Comparison of ENCODE assay signal across 15 mouse cellular contexts in genomic region chr5:115775350-115775749, GRCm38 (mm10). TPM values are rescaled to one million over a fixed set of nuclear protein-coding genes. Genes with fewer than 3 reads are reported as not detected.
DNase-seq lines count a peak whose midpoint lies in the region; ATAC-seq and TF ChIP-seq lines count a peak whose summit lies in the region.
"Had no signal": no experiment of that assay in that cellular context is flagged by ENCODE, and none has a peak within 500 bp of the region (broad histone marks: within the 10 kb centered on the region; RNA-seq: fewer than 3 reads in every experiment).

No protein-coding gene starts in this region.

- no peak for ATAC-seq in hindbrain, embryonic 15.5 days (ENCODE audit: low FRiP score, low read depth)
- no peak for ATAC-seq in hindbrain, embryonic 16.5 days
- ATAC-seq in liver, embryonic 13.5 days (ENCODE audit: low read depth) = peak; percentile 65
- peak; percentile 41; the same call in 1 of the 2 replicates for ATAC-seq in midbrain, postnatal 0 days (ENCODE audit: low FRiP score)
- ATAC-seq: inflammation-experienced regulatory T-cells, adult 6 months had no signal

- H3K9me3 ChIP-seq in hindbrain, embryonic 15.5 days = no peaks in the 10 kb centered on the region
- H3K9me3 ChIP-seq in hindbrain, embryonic 16.5 days (ENCODE audit: control insufficient read depth, low read length) = peaks cover 3% of the 10 kb centered on the region; the same call in 1 of the 2 replicates
- peaks cover 2% of the 10 kb centered on the region for H3K9me3 ChIP-seq in liver, embryonic 13.5 days (replicated peaks)
- no peaks in the 10 kb centered on the region for H3K9me3 ChIP-seq in midbrain, postnatal 0 days (ENCODE audit: low read length)

- no peaks in the 10 kb centered on the region for H3K4me1 ChIP-seq in hindbrain, embryonic 15.5 days (replicated peaks)
- H3K4me1 ChIP-seq in hindbrain, embryonic 16.5 days (ENCODE audit: control insufficient read depth, insufficient read depth, low read depth, low read length) = no peaks in the 10 kb centered on the region; the same call in 1 of the 2 replicates
- no peaks in the 10 kb centered on the region for H3K4me1 ChIP-seq in liver, embryonic 13.5 days (replicated peaks)
- H3K4me1 ChIP-seq in midbrain, postnatal 0 days (ENCODE audit: insufficient read depth, low read length) = no peaks in the 10 kb centered on the region
- H3K4me1 ChIP-seq: forebrain, embryonic 12.5 days had no signal

- no peak overlapping the region for H3K9ac ChIP-seq in hindbrain, embryonic 15.5 days
- H3K9ac ChIP-seq in hindbrain, embryonic 16.5 days (ENCODE audit: low read depth, low read length) = no peak overlapping the region
- H3K9ac ChIP-seq in liver, embryonic 13.5 days = no peak overlapping the region
- H3K9ac ChIP-seq in midbrain, postnatal 0 days (replicated peaks; ENCODE audit: low read length, poor library complexity, severe bottlenecking) = no peak overlapping the region
- H3K9ac ChIP-seq: forebrain, embryonic 12.5 days had no signal

- no peak overlapping the region for H3K4me2 ChIP-seq in hindbrain, embryonic 15.5 days
- H3K4me2 ChIP-seq in hindbrain, embryonic 16.5 days (ENCODE audit: low read length) = no peak overlapping the region
- H3K4me2 ChIP-seq in liver, embryonic 13.5 days = no peak overlapping the region
- H3K4me2 ChIP-seq in midbrain, postnatal 0 days (ENCODE audit: low read depth, low read length, poor library complexity, severe bottlenecking) = no peak overlapping the region
- H3K4me2 ChIP-seq: forebrain, embryonic 12.5 days had no signal

- no peak overlapping the region for H3K4me3 ChIP-seq in hindbrain, embryonic 15.5 days
- no peak overlapping the region for H3K4me3 ChIP-seq in hindbrain, embryonic 16.5 days (ENCODE audit: low read length)
- H3K4me3 ChIP-seq in liver, embryonic 13.5 days (replicated peaks) = no peak overlapping the region
- no peak overlapping the region for H3K4me3 ChIP-seq in midbrain, postnatal 0 days (ENCODE audit: low read depth, low read length)
- H3K4me3 ChIP-seq: forebrain, embryonic 12.5 days had no signal

- H3K27me3 ChIP-seq in hindbrain, embryonic 15.5 days = no peaks in the 10 kb centered on the region
- H3K27me3 ChIP-seq in hindbrain, embryonic 16.5 days (replicated peaks; ENCODE audit: control insufficient read depth, insufficient read depth, low read length) = no peaks in the 10 kb centered on the region
- no peaks in the 10 kb centered on the region for H3K27me3 ChIP-seq in liver, embryonic 13.5 days
- no peaks in the 10 kb centered on the region for H3K27me3 ChIP-seq in midbrain, postnatal 0 days (ENCODE audit: insufficient read depth, low read length)
- H3K27me3 ChIP-seq: forebrain, embryonic 12.5 days had no signal

- no peaks in the 10 kb centered on the region for H3K36me3 ChIP-seq in hindbrain, embryonic 15.5 days
- no peaks in the 10 kb centered on the region for H3K36me3 ChIP-seq in hindbrain, embryonic 16.5 days (ENCODE audit: control insufficient read depth, insufficient read depth, low read length)
- H3K36me3 ChIP-seq in liver, embryonic 13.5 days = no peaks in the 10 kb centered on the region
- no peaks in the 10 kb centered on the region for H3K36me3 ChIP-seq in midbrain, postnatal 0 days (ENCODE audit: insufficient read depth, low read length)
- H3K36me3 ChIP-seq: forebrain, embryonic 12.5 days had no signal

- TF ChIP-seq CTCF in midbrain, postnatal 0 days (IDR thresholded peaks at IDR 0.05) = no peak

- WGBS in hindbrain, embryonic 15.5 days = 61% methylated on average over 4 of the region's 4 CpGs
- 68% methylated on average over 4 of the region's 4 CpGs for WGBS in hindbrain, embryonic 16.5 days
- 43% methylated on average over 4 of the region's 4 CpGs for WGBS in liver, embryonic 13.5 days (ENCODE audit: insufficient replicate concordance)
- WGBS in midbrain, postnatal 0 days = 48% methylated on average over 4 of the region's 4 CpGs

- DNase-seq in adrenal gland, adult 2 months = peak; percentile 44
- DNase-seq in adrenal gland, adult 18-20 months (ENCODE audit: low spot score in 2 of 2) = no peak
- no peak for DNase-seq in liver, embryonic 13.5 days
- DNase-seq in midbrain, postnatal 0 days (ENCODE audit: low spot score) = peak; percentile 19
- no peak for DNase-seq in cerebellum, postnatal 4 days (ENCODE audit: low spot score in 2 of 2)
- DNase-seq in spleen, postnatal 4 days (ENCODE audit: low spot score in 2 of 2) = no peak
- DNase-seq: cerebellum, adult 11 months; cerebellum, postnatal 14 days; gastrocnemius, postnatal 25 days; kidney, adult 8-10 months; kidney, postnatal 4 days had no signal

- H3K27ac ChIP-seq in hindbrain, embryonic 15.5 days (replicated peaks) = peak overlapping the region; percentile 57; the same call in 1 of the 2 replicates
- H3K27ac ChIP-seq in hindbrain, embryonic 16.5 days (ENCODE audit: low read depth, low read length) = no peak overlapping the region
- no peak overlapping the region for H3K27ac ChIP-seq in liver, embryonic 13.5 days
- H3K27ac ChIP-seq in midbrain, postnatal 0 days (ENCODE audit: low read depth, low read length) = peak overlapping the region; percentile 47
- H3K27ac ChIP-seq: forebrain, embryonic 12.5 days had no signal

RNA-seq across cellular contexts. Expression of gene Bicdl1, which starts 43.9 kb away (rescaled TPM):
- 10 to 100 TPM in 1 of 2 experiments, 1 to 10 TPM in 1; 5.4 to 13.2 TPM for total RNA-seq in adrenal gland, adult 2 months (2021)
- polyA plus RNA-seq in adrenal gland, adult 2 months (2012; rRNA removed) = 23.7 and 25.3 TPM in 2 replicates
- total RNA-seq in adrenal gland, adult 18-20 months (2021) = 1 to 10 TPM; 6.9 to 9.1 TPM
- 39.9 and 45.8 TPM in 2 replicates for polyA plus RNA-seq in hindbrain, embryonic 15.5 days (2015; fragmentation: Nextera tagmentation; extraction: Ambion mirVana)
- 43.0 and 47.1 TPM in 2 replicates for polyA plus RNA-seq in hindbrain, embryonic 16.5 days (2015; fragmentation: Nextera tagmentation; extraction: Ambion mirVana)
- 1.6 and 2.0 TPM in 2 replicates for polyA plus RNA-seq in liver, embryonic 13.5 days (2015; fragmentation: Nextera tagmentation; extraction: Ambion mirVana)
- 185 and 195 TPM in 2 replicates for total RNA-seq in midbrain, postnatal 0 days (2014; rRNA removed)
- 34.4 and 35.7 TPM in 2 replicates for polyA plus RNA-seq in midbrain, postnatal 0 days (2015; fragmentation: Nextera tagmentation; extraction: Ambion mirVana)

Comparison
In these comparisons a context has a peak if more than half of its experiments do, and no peak if none do; other contexts are left out.
1. DNase-seq: peak in adrenal gland, adult 2 months (single experiment) and midbrain, postnatal 0 days (single experiment); none in adrenal gland, adult 18-20 months (0 of 2), liver, embryonic 13.5 days (single experiment), cerebellum, postnatal 4 days (0 of 2) and spleen, postnatal 4 days (0 of 2).
2. H3K27ac ChIP-seq: peak in hindbrain, embryonic 15.5 days (single experiment) and midbrain, postnatal 0 days (single experiment); none in hindbrain, embryonic 16.5 days (single experiment) and liver, embryonic 13.5 days (single experiment).
3. ATAC-seq: peak in liver, embryonic 13.5 days (single experiment) and midbrain, postnatal 0 days (single experiment); none in hindbrain, embryonic 15.5 days (single experiment) and hindbrain, embryonic 16.5 days (single experiment).